Mouse (Mus musculus) left cerebral cortex, postnatal 4 days (tissue): Measurements from ENCODE around the gene Lcn11. TPM values are rescaled to one million over a fixed set of nuclear protein-coding genes. Genes with fewer than 3 reads are reported as not detected.
A peak's percentile ranks its signal among the peaks of the same experiment; 100 is the strongest.
"Not testable (repeated sequence)": the region's sequence is repeated elsewhere in the genome, so short reads cannot be mapped to it uniquely, and the experiment has no call there.

Experiments
- DNase-seq: peaks from one replicate; pipeline ENCODE4 v3.0.0-alpha.2; 2022
- intact Hi-C: fragments of 180-260 bp; cut with DNase I; formaldehyde crosslinking; loops from one replicate; pipeline ENCODE4 v1.15.1; 2025
- total RNA-seq, 2 experiments: library from RNA; stranded (reverse); gene quantifications; 2 replicates each; pipeline ENCODE4 v1.2.3; 2021

Gene Lcn11
- total RNA-seq = not detected

- intact Hi-C loops = no loop called here
- DNase-seq = no peak
Observed at GRCm38 (mm10) chr2:25776717-25777116, at the start of gene Lcn11. Gene Lcn11, plus strand, starts transcription at chr2:25777017.

GRCm38 (mm10) chr2:25733199-25733930, 43.5 kb upstream of the Lcn11 start:
- no peak for DNase-seq
- intact Hi-C loops = no loop called here

- DNase-seq, intact Hi-C loops: not testable (repeated sequence)
Observed at GRCm38 (mm10) chr2:25736709-25737108, 40.1 kb upstream of the Lcn11 start, which contains the start of gene Obp2b. Gene Obp2b, plus strand, starts transcription at chr2:25737009.

GRCm38 (mm10) chr2:25741671-25742070, 35.1 kb upstream of the Lcn11 start:
- intact Hi-C loops = no loop called here
- DNase-seq = no peak

GRCm38 (mm10) chr2:25754201-25754600, 22.6 kb upstream of the Lcn11 start:
- intact Hi-C loops = no loop called here
- no peak for DNase-seq

- intact Hi-C loops = no loop called here
- DNase-seq = no peak
Observed at GRCm38 (mm10) chr2:25758064-25758625, 18.7 kb upstream of the Lcn11 start.

- intact Hi-C loops = no loop called here
- no peak for DNase-seq
Observed at GRCm38 (mm10) chr2:25765269-25765668, 11.5 kb upstream of the Lcn11 start, which contains the start of gene Lcn3. Gene Lcn3, plus strand, starts transcription at chr2:25765569.

- intact Hi-C loops = no loop called here
Observed at GRCm38 (mm10) chr2:25767764-25768163, 9.1 kb upstream of the Lcn11 start.

GRCm38 (mm10) chr2:25773507-25773906, 3.3 kb upstream of the Lcn11 start:
- no peak for DNase-seq
- intact Hi-C loops = no loop called here

More at GRCm38 (mm10) chr2:25767764-25768163, 9.1 kb upstream of the Lcn11 start:
- DNase-seq = no peak

GRCm38 (mm10) chr2:25774640-25775039, 2.2 kb upstream of the Lcn11 start:
- no peak for DNase-seq
- intact Hi-C loops = no loop called here

- peak; percentile 14 for DNase-seq
- intact Hi-C loops = no loop called here
Observed at GRCm38 (mm10) chr2:25775991-25776390, 826 bp upstream of the Lcn11 start.

GRCm38 (mm10) chr2:25779076-25779475, 2.3 kb downstream of the Lcn11 start:
- intact Hi-C loops = no loop called here

GRCm38 (mm10) chr2:25780921-25781320, 4.1 kb downstream of the Lcn11 start:
- intact Hi-C loops = no loop called here
- DNase-seq = no peak

More at GRCm38 (mm10) chr2:25779076-25779475, 2.3 kb downstream of the Lcn11 start:
- no peak for DNase-seq

GRCm38 (mm10) chr2:25781957-25782356, 5.1 kb downstream of the Lcn11 start, which contains the start of gene Gm13539:
Gene Gm13539, plus strand, starts transcription at chr2:25782257.
- DNase-seq = no peak
- intact Hi-C loops = no loop called here

- peak; percentile 18 for DNase-seq
Observed at GRCm38 (mm10) chr2:25785573-25786322, 8.9 kb downstream of the Lcn11 start.

GRCm38 (mm10) chr2:25789092-25789491, 12.3 kb downstream of the Lcn11 start:
- intact Hi-C loops = no loop called here
- no peak for DNase-seq

More at GRCm38 (mm10) chr2:25785573-25786322, 8.9 kb downstream of the Lcn11 start:
- intact Hi-C loops = no loop called here

GRCm38 (mm10) chr2:25797635-25798034, 20.8 kb downstream of the Lcn11 start:
- no peak for DNase-seq
- intact Hi-C loops = no loop called here

GRCm38 (mm10) chr2:25798065-25798464, 21.2 kb downstream of the Lcn11 start:
- intact Hi-C loops = no loop called here
- DNase-seq = no peak

GRCm38 (mm10) chr2:25811711-25812110, 34.9 kb downstream of the Lcn11 start:
- no peak for DNase-seq
- intact Hi-C loops = no loop called here

GRCm38 (mm10) chr2:25813364-25813763, 36.5 kb downstream of the Lcn11 start:
- intact Hi-C loops = no loop called here
- no peak for DNase-seq

- intact Hi-C loops = not testable (repeated sequence)
Observed at GRCm38 (mm10) chr2:25815748-25816147, 38.9 kb downstream of the Lcn11 start, which contains the start of gene Glt6d1. Gene Glt6d1, minus strand, starts transcription at chr2:25815848.

More at GRCm38 (mm10) chr2:25815748-25816147, 38.9 kb downstream of the Lcn11 start, which contains the start of gene Glt6d1:
- not testable (repeated sequence) for DNase-seq
